Mouse (Mus musculus) thymus, postnatal 14 days (tissue): ENCODE results near the gene Zfp385a.

Source experiments
- DNase-seq: peaks from one replicate; pipeline ENCODE4 v3.0.0; 2021

Gene Zfp385a

DNA sequence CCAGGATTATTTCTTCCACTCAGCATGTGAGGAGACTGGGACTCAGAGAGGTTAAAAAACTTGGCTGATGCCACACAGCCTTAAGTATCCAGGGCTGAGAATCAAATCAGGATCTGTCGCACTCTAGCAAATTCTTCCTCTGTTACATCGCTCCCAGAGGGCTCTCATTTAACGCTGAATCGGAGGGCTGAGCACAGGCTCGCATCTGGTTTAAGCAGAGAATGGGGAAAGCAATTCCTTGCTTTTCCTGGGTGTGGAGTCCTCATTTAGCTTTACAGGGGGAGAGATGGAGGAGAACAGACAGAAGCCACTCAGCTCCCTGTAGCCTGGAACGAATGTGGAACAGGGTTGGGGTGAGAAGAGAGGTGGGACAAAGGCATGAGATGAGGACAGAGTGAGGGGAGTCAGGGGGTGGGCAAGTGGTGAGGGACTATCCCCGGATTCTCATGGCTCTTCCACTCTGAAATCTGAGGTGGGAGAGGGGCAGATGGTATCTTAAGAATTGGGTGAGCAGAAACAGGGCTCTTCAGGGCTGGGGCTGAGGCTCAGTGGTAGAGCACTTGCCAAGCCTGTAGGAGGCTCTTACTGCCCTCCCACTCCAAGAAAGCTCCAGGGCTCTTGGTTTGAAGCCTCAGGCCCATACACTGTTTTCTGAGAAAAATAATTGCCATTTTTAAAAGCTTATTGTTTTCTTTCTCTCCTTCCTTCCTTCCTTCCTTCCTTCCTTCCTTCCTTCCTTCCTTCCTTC lies 4.2 kb downstream of the Zfp385a start:
- DNase-seq, result no peak

DNA sequence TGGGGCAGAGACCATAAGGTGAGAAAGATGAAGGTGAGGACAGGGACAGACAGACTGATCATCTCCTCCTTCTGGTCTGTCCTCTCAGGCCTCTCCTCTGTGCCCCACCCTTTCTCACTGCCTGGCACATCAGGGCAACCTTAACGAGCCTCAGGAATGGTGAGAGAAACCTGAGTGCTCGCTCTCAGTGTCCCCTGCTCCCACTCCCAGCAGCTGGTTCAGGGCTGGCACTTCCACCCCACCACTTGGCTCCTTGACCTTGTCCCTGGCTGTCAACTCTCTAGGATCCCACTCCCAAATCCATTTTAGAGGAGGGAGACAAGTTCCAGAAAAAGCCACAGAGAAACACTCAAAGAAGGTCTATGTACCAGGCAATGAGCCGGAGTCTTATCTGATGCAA lies 4.9 kb downstream of the Zfp385a start:
- no peak for DNase-seq

DNA sequence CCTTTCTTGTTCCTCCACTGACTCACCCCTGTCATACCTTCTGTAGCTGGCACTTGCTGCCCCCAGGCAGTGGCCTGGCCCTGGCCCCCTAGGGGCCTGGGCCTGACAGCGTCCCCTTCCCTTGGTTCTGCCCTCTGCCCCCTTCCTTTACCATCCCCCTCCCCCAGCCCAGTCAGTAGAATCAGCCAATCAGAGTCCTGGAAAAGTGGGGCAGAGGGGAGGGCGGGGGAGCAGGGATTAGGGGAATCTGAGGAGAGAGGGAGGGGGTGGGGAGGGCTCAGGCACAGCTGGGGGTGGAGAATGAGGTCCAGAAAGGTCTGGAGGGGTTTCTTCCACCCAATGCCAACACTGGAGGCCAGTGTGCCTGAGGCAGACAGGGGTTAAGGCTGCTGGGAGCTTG lies 5.7 kb downstream of the Zfp385a start:
- no peak for DNase-seq

DNA sequence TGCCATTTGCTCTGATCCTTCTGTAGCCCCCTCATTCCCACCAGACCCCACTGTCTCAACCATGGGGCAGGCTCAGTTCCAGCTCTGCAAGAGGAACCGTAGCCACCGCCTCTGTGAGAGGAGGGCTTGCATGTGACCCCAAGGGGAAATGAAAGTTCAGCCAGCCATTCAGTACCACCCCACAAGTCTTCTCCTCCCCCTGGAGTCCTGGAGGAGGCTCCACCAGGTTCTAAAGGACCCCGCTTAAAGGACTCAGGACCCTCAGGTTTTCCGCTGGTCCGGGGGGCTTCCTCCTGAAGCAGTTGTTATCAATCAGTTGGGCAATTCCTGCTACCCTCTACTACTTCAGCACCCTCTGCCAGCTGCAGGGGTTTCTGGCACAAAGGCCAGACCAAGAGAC lies 6.2 kb downstream of the Zfp385a start:
- no peak for DNase-seq

DNA sequence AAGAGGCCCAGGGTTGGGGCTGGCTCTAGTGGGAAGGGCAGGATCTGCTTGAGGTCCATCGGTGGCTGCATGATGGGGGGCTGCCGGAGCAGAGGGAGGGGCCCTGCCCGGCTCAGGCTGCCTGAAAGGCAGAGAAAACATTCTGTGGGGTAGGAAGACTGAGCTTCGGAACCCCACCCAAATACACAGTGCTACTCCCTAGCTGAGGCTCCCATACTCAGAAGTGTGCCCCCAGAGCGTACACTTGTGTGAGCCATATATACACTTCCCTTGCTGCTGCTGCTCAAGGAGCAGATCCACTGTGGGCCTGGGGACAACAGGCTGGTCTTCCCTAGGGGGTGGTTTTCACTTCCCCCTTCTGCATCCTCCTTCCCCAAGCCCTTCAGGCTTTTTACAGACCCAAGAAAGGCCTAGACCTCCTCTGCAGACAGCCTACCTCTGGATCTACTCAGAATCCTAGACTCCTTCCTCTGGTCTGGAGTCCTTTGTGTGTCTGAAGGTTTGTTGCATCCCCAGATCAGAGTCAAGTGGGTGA lies 6.7 kb downstream of the Zfp385a start:
- no peak for DNase-seq

DNA sequence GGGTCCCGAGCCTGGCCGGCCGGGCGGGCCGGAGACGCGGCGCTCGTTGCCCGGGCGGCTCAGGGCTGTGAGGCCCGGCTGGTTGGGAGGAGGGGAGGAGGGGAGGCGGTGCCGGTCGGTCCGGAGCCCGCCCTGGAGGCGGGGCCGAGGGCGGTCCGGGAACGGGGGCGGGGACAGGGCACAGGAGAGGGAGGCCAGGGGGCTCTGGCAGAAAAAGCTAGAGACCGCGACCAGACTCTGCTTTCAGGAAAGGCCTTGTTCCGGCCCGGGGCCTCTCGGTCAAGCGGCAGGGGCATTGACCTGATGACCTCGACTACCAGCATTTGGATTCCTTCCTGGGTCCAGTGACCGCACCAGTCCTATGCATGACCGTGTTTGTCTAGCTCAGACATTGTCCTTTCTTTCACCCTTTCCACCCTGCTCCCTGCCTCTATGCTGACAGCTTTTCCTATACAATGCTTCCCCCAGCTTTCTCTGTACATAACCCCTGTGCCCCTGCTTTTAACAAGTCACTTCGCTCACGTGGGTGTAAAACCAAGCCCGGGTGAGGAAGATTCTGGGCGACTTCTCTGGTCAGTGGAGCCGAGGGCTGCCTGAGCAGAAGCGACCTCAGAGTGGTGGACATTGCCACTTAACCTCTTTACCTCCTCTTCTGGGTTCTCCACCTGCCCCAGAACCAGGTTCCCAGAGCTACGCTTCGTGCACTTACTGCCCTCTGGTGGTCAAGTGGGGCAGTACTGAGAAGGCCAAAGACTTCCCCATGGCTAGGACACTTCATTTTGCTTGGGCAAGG lies 16.2 kb downstream of the Zfp385a start:
- DNase-seq, result peak; percentile 90

DNA sequence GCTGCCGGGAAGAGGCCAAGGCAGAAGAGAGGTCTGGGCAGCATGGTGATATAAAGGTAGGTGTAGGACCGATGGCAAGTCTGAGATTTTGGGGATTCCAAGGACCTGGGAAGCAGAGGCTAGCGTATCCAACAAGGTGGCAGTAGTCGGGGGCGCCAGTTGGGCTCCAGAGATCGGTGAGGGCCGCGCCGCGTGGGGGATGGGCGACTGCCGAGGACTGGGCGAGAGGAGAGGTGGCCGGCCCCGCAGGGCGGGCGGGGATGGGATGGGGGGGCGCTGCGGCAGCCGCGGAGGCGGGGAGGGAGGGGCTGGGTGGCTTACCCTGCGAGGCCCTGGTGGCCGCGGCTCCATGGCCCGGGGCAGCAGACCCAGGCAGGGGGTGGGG lies 16.8 kb downstream of the Zfp385a start:
- DNase-seq, result peak; percentile 56

DNA sequence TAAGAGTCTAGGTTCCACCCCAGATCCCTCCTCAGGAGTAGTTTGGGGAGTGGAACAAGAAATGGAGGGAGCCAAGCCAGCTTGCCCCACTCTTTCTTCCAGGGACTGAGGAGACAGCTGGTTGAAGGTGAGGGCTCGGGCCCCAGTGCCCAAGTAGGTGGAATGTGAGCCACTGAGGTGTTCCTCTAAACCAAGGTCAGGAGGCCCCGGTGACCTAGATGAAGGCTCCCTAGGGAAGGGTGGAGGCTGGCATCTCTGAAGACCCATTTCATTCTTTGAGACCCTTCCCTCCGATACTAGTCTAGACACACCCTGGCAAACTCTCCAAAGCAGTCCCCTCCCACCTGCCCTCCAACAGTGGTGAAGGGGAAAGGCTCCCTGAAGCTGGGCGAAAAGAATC lies 17.5 kb downstream of the Zfp385a start:
- DNase-seq, result no peak

DNA sequence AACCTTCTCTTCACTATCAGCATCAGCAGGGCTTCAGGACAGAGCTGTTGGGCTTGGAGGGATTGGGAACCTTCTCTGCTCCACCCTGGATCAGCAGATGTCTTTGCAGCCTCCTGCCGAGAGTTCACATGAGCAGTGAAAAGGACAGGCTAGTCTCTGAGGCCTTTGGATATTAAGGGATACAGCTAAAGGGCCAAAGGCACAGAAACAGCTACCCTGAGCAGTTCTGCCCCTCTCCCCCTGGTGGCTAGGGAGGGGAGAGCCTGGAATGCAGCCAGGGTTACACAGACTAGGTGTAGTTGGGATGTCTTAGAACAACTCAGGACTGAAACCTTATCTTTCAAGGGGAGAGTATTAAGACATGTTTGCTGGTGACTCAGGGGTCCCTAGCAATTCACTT lies 18.8 kb downstream of the Zfp385a start:
- peak; percentile 38 for DNase-seq

DNA sequence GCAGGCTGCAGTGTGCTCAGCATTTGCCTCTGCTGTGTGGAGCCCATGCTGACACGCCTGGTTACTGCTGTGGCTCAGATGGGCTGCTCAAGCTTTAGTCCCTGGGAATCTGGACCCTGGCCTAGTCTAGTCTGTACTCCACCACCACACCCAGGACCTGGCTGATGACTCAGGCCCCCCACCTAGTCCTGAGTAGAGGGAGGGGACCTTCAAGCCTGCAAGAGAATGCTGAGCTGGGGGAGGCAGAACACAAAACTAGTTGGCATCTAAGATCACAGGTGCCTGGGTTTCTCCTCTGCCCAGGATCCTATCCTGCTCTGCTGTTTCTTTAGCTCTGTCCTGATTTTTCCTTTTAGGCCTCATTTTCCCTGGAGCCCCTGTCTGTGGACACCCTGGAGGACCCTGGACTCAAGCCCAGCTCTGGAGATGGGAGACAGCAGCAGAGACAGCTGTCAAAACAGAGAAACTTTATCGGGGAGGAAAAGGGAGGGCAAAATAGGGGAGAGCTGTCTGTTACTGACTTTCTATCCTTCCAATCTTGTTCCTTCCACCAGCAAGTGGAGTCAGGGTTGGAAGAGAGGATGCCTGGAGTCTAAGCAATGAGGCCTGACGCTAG lies 21.6 kb downstream of the Zfp385a start:
- DNase-seq, result no peak

DNA sequence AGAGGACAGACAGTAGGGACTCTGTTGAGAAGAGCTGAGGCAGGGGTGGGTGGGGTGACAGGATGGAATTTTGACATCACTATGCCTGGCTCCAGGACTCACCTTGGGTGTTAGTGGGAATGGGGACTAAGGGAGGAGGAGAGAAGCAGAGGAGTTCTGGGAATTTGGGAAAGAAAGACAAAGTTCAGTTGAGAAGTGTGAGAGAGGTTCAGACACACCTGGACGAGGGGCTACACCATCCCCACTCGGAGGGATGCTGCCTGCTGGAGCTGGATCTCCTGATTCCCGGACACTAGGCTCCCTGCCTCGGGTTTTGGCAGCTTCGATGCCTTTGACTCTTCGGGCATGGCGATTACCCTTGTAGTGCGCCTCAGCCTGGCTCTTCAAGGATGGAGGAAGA lies 22.2 kb downstream of the Zfp385a start:
- no peak for DNase-seq

DNA sequence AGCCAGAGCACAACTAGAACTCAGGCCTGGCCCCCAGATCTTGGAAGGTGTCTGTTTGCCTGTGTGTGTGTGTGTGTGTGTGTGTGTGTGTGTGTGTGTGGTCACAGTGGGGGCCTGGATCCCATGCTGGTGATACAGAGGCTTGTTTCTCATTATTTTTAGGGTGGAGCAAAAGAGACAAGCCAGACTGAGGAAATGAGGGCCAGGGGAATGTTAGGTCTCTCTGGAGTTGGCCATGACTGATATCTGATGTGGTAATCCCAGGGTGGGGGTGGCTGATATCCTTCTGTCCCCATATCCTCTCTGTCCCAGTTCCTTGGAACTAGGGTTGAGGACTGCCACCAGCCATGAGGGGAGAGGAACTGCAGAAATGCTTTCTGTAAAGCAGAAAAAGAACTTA lies 22.8 kb downstream of the Zfp385a start:
- DNase-seq, result no peak

DNA sequence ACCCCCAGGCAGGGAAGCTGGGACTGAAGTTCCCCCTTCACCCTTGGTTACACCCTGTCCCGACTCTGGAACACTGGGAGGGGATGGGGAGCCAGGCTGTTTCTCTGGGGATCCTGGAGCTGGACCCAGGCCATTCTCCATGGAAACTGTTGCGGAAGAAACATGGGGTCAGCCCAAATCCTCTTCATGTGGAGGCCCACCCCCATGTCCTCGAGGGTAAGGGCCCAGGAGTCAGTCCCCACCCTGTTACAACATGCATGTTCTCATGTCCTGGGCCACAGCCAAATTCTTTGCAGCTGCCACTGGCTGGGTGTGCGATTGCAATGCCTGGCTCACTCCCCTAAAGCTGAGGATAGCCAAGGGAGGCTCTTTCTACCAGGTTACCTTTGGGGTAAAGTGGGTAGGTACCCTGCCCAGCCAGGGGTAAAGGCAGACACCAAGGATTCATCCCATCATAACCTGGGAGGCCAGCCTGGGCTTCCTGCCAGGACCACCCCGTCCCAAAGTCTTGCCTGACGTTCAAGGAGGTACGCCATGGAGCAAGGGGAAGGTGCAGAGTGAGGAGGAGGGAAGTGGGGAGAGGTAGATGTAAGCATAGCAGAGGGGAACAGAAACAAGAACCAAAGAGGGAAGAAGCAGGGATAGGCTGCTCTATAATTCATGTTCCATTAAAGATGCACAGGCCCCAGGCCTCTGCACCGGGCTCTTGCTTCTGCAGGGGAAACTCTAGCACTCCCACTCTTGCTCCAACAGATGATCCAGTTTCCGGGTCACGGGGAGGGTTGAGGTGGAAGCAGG lies 23.7 kb downstream of the Zfp385a start:
- no peak for DNase-seq

DNA sequence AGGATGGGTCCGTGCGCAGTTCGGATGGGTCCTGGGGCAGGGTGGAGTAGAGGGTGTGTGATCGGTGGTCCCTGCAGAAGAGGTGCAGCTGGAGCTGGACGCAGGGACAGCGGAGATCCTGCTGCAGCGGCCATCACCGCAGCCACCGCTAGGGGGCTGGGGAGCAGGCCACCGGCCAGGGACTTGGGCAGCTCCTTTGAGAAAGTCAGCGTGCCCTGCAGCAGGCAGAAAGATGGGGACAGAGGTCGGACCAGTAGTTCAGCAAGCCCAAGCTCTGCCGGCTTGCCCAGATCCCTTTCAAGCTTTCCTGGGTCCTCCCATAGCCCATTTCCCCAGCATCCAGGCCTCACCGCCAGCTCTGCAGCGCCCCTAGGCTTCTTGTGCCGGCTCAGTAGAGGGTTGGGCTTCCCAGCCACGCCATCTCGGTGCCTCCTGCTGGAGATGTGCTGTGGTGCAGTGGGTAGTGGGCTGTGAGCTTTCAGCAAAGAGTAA lies 24.8 kb downstream of the Zfp385a start:
- DNase-seq, result no peak

DNA sequence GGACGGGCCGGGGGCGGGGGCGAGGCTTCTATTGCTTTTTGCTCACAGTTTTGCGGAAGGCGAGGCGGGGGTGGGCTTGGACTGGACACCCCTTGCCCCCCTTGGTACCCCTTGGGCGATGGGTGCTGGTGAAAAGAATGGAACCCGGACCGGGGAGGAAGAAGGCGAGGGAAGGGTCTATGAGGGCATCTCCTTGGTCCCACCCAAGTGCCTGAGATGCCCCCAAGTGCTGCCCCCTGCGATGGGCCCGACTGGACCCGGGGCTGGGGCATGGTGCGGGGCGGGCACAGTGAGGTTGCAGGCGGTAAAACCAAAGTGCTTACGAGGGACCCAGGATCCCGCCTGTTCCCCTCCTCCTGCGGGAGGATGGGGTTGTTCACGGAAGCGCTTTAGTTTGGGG lies 25.7 kb downstream of the Zfp385a start:
- DNase-seq, result no peak

DNA sequence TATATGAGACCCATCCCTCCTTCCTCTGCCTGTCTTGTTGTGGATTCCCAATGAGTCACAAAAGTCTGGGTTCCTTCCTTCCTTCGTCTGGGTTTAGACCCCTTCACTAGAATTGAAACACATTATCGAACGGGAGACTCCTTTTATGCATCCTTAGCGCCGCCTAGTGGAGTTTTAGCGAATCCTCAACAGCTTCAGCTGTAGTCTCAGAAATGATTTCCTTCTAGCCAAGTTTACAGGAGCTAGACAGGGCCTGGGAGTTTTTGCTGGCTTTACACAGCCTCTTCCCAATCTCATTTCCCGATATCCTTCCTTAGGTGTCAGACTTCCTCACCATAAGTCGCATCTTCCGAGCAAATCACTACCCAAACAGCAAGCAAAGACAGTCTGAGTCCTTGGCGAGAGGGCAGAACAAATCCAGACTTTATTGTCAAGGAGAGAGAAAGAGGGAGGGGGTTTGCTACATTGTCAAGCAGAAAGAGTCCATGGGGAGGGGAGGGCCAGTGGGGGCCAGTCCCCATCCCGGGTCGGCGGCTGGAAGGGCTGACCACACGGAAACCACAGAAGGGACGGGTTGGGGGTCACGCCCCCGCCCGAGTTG lies 26.3 kb downstream of the Zfp385a start:
- DNase-seq, result peak; percentile 63

DNA sequence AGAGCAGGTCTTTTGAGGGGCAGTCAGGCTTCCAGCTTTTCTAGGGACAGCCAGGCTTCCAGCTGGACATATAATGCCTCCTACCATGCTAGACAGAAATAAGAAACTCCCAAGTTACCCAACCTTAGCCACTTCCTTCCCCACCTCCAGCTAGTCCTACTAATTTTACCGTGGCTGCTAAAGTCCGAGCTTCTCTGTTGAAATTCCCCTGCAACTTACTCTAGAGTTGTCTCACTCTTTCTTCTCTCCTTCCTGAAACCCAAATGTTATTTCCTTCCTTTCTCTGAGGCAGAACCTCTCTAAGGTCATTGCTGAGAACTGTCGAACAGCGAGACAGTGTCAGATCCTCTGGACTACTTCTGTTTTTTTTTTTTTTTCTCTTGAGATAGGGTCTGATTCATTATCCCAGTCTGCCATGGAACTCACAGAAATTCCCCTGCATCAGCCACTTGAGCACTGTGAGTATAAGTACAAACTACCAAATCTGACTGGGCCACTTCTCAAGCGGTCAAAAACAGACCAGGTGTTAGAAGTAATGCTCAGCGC lies 29.5 kb downstream of the Zfp385a start, which contains the start of gene Gpr84:
Gpr84 (minus strand) TSS at position 248 of the 546 bp plus-strand sequence.
- no peak for DNase-seq

DNA sequence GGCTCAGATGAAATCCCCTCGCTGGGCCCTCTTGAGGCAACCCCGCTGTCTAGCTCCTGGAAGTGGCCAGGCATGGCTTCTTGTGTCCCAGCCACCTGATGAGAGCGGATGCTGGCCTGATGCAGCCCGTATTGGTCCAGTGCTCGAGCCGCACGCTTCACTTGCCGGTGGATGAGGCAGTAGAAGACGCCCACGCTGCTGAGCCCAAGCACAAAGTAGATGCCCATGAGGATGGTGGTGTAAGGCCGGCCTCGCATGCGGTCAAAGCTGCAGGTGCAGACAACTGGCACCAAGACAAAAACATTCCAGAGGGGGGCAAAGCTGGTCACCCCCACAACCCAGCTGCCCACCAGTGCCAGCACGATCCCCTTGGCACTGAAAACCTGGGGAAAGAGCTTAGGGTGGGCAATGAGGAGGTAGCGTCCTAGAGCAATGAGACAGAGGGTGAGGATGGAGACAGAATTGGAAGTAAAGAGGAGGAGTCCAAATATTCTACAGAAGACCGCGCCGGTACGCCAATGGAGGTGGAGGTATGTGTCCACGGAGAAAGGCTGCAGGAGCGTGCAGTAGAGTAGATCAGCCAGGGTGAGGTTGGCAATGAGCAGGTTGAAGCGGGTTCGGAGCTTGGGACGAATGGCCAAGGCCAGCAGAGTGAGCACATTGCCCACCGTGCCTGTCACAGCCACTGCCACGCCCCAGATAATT lies 30.9 kb downstream of the Zfp385a start:
- DNase-seq, result no peak

DNA sequence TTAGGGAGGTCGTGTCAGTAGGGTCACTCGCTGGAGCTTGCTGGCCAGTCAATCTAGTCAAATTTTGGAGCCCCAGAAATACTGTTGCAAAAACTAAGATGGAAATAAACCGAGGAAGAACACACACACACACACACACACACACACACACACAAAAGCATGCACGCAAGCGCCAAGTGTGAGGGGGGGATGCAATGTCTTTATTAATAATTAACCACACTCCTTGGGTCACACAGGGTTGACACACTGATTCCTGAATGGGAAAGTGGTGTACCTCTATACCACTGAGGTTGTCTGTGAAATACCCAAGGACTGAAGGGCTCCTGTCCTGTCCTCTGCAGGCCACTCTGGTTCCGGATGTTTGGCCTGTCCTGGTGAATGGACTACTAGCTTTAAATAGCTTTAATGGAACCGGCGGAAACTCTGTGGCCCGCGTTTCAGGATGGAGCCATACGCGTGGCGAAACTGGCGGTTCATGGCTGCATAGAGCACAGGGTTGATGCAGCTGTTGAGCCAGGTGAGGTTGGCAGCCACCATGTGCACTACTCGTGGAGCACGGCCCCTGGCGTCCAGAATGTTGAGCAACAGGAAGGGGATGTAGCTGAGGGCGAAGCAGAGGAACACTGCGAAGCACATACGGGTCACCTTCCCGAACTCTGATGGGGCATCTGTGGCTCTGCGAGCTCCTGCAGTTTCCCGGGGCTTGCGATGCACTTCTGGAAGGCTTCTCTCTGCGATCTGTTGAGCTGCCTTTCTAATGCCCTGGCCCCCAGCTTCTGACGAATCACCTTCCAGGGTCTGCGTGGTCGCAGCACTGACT lies 31.6 kb downstream of the Zfp385a start:
- peak; percentile 59 for DNase-seq

DNA sequence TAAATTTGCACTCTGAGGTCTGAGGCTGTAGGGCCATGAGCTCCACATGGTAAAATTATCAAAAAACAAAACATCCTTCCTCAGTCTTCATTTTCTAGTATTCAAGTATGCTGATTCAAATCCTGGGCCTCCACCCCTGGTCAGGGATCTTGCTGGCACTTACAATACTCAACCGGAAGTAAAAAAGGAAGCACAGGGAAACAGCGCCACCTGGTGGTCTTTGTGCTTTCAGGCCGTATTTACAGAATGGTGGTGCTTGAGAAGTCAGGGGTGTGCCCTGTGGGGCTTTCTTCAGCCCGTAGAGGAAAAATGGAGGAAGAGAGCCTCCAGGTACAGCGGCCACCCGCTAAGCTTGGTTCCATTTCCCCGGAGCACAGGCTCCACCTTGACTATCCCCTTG lies 32.8 kb downstream of the Zfp385a start:
- peak; percentile 91 for DNase-seq
